Mouse (Mus musculus) gastrocnemius, postnatal 36 days (tissue): ENCODE results near the gene Svs1. TPM values are rescaled to one million over a fixed set of nuclear protein-coding genes. Genes with fewer than 3 reads are reported as not detected.

Source experiments
- total RNA-seq, 2 experiments: library from RNA; stranded (reverse); gene quantifications; 2 replicates each; pipeline ENCODE4 v1.2.3; 2021

Svs1 gene
- total RNA-seq, 2 experiments from 2014 or later: not detected

Other genes starting within 250 kb of the Svs1 start
- gene Gimap1, start 247.8 kb upstream of the Svs1 start, total RNA-seq: 1 to 10 TPM; 3.0 to 3.4 TPM
- gene Gimap5, start 240.7 kb upstream of the Svs1 start, total RNA-seq: 1 to 10 TPM; 1.7 to 2.1 TPM
- not detected for gene Gimap3, start 216.0 kb upstream of the Svs1 start, total RNA-seq
- gene Tmem176a, start 145.9 kb upstream of the Svs1 start, total RNA-seq: 1 to 10 TPM; 4.2 to 4.6 TPM
- gene Tmem176b, start 145.4 kb upstream of the Svs1 start, total RNA-seq: 10 to 100 TPM in 1 of 2 experiments, 1 to 10 TPM in 1; 8.2 to 12.9 TPM
- not detected for gene Aoc1, start 114.0 kb upstream of the Svs1 start, total RNA-seq
- not detected for gene 1600015I10Rik, start 57.0 kb upstream of the Svs1 start, total RNA-seq
- not detected for gene Doxl2, start 11.9 kb upstream of the Svs1 start, total RNA-seq
- gene Gpnmb, start 49.7 kb downstream of the Svs1 start, total RNA-seq: 1 to 10 TPM; 1.0 to 2.2 TPM
- gene Malsu1, start 86.9 kb downstream of the Svs1 start, total RNA-seq: 10 to 100 TPM; 42.3 to 43.0 TPM
- under 1 TPM; 0.08 to 0.20 TPM for gene Igf2bp3, start 228.1 kb downstream of the Svs1 start, total RNA-seq